9 mouse cellular contexts compared by ENCODE assay signal in genomic region chr14:118566214-118566688, GRCm38 (mm10).
DNase-seq lines count a peak whose midpoint lies in the region; ATAC-seq lines count a peak whose summit lies in the region.
"Had no signal": no experiment of that assay in that cellular context is flagged by ENCODE, and none has a peak within 500 bp of the region (broad histone marks: within the 10 kb centered on the region; RNA-seq: fewer than 3 reads in every experiment).

No protein-coding gene starts in this region.

- peak overlapping the region; percentile 22; the same call in 1 of the 2 replicates for H3K4me2 ChIP-seq in limb, embryonic 15.5 days
- peak overlapping the region; percentile 21 for H3K4me2 ChIP-seq in forebrain, embryonic 14.5 days (ENCODE audit: low read length)
- H3K4me2 ChIP-seq in neural tube, embryonic 12.5 days (replicated peaks), result peak overlapping the region; percentile 30

- H3K36me3 ChIP-seq in limb, embryonic 15.5 days, result no peaks in the 10 kb centered on the region
- H3K36me3 ChIP-seq in limb, embryonic 10.5 days, result no peaks in the 10 kb centered on the region
- H3K36me3 ChIP-seq in forebrain, embryonic 14.5 days (ENCODE audit: control insufficient read depth, insufficient read depth, low read length), result no peaks in the 10 kb centered on the region
- H3K36me3 ChIP-seq in neural tube, embryonic 12.5 days, result no peaks in the 10 kb centered on the region

- no peak overlapping the region for H3K27ac ChIP-seq in limb, embryonic 15.5 days
- H3K27ac ChIP-seq in limb, embryonic 10.5 days, result no peak overlapping the region
- peak overlapping the region; percentile 1; the same call in 1 of the 2 replicates for H3K27ac ChIP-seq in forebrain, embryonic 14.5 days (ENCODE audit: low read depth, low read length)
- H3K27ac ChIP-seq in neural tube, embryonic 12.5 days, result no peak overlapping the region
- H3K27ac ChIP-seq: kidney, postnatal 0 days had no signal

- no peak for DNase-seq in limb, embryonic 10.5 days (ENCODE audit: low spot score)
- DNase-seq in forebrain, embryonic 14.5 days (ENCODE audit: low spot score), result peak; percentile 82
- DNase-seq in layer of hippocampus, postnatal 36 days, result peak; percentile 24 to 36
- DNase-seq in gastrocnemius, adult 8-10 months (ENCODE audit: low spot score in 2 of 2), result no peak
- DNase-seq in kidney, postnatal 36 days, result no peak

- H3K27me3 ChIP-seq in limb, embryonic 15.5 days, result no peaks in the 10 kb centered on the region
- peaks cover 6% of the 10 kb centered on the region; the same call in 1 of the 2 replicates for H3K27me3 ChIP-seq in limb, embryonic 10.5 days (ENCODE audit: low read depth, poor library complexity, severe bottlenecking)
- no peaks in the 10 kb centered on the region for H3K27me3 ChIP-seq in forebrain, embryonic 14.5 days (replicated peaks; ENCODE audit: control insufficient read depth, insufficient read depth, low read length)
- no peaks in the 10 kb centered on the region for H3K27me3 ChIP-seq in neural tube, embryonic 12.5 days (replicated peaks)

- H3K4me1 ChIP-seq in limb, embryonic 15.5 days, result 0 out of 2 replicates have a peak, but pooled peaks cover 3% of the 10 kb centered on the region
- H3K4me1 ChIP-seq in limb, embryonic 10.5 days, result peaks cover 21% of the 10 kb centered on the region
- H3K4me1 ChIP-seq in forebrain, embryonic 14.5 days (ENCODE audit: control insufficient read depth, insufficient read depth, low read length), result peaks cover 17% of the 10 kb centered on the region
- H3K4me1 ChIP-seq in neural tube, embryonic 12.5 days, result peaks cover 15% of the 10 kb centered on the region

- H3K4me3 ChIP-seq in limb, embryonic 15.5 days, result no peak overlapping the region
- H3K4me3 ChIP-seq in limb, embryonic 10.5 days, result no peak overlapping the region
- no peak overlapping the region for H3K4me3 ChIP-seq in forebrain, embryonic 14.5 days (ENCODE audit: low read depth, low read length)
- H3K4me3 ChIP-seq in neural tube, embryonic 12.5 days, result no peak overlapping the region

- 28% methylated on average over 12 of the region's 12 CpGs for WGBS in limb, embryonic 15.5 days
- 82% methylated on average over 12 of the region's 12 CpGs for WGBS in limb, embryonic 10.5 days
- WGBS in forebrain, embryonic 14.5 days, result 7% methylated on average over 12 of the region's 12 CpGs
- 25% methylated on average over 12 of the region's 12 CpGs for WGBS in neural tube, embryonic 12.5 days

- H3K9ac ChIP-seq in limb, embryonic 15.5 days, result no peak overlapping the region
- H3K9ac ChIP-seq in forebrain, embryonic 14.5 days (ENCODE audit: low read length), result 0 out of 2 replicates have a peak overlapping the region, but pooled peaks have one; percentile 41
- no peak overlapping the region for H3K9ac ChIP-seq in neural tube, embryonic 12.5 days

- no peak for ATAC-seq in limb, embryonic 15.5 days (ENCODE audit: insufficient number of reproducible peaks, low FRiP score, low TSS enrichment, low read depth)
- ATAC-seq in forebrain, embryonic 14.5 days, result peak; percentile 93
- peak; percentile 68 for ATAC-seq in neural tube, embryonic 12.5 days (ENCODE audit: low FRiP score, low read depth)
- ATAC-seq in granulocyte monocyte progenitor cell, adult 5-6 weeks (replicated peaks; ENCODE audit: poor library complexity, severe bottlenecking), result no peak

- H3K9me3 ChIP-seq in limb, embryonic 15.5 days, result no peaks in the 10 kb centered on the region
- H3K9me3 ChIP-seq in limb, embryonic 10.5 days (replicated peaks), result no peaks in the 10 kb centered on the region
- H3K9me3 ChIP-seq in forebrain, embryonic 14.5 days (replicated peaks; ENCODE audit: control insufficient read depth, low read length), result no peaks in the 10 kb centered on the region
- H3K9me3 ChIP-seq in neural tube, embryonic 12.5 days, result no peaks in the 10 kb centered on the region

Comparison
In these comparisons a context has a peak if more than half of its experiments do, and no peak if none do; other contexts are left out.
1. ATAC-seq: peak in forebrain, embryonic 14.5 days (single experiment) and neural tube, embryonic 12.5 days (single experiment); none in limb, embryonic 15.5 days (single experiment) and granulocyte monocyte progenitor cell, adult 5-6 weeks (single experiment).
2. DNase-seq: peak in forebrain, embryonic 14.5 days (single experiment) and layer of hippocampus, postnatal 36 days (2 of 2); none in limb, embryonic 10.5 days (single experiment), gastrocnemius, adult 8-10 months (0 of 2) and kidney, postnatal 36 days (0 of 2).
3. Peak in every context shown above with its lines, with median percentiles within 50 percentile points of each other: H3K4me2 ChIP-seq.